Mouse (Mus musculus) spleen, adult 2 months (tissue): ENCODE results near the gene Cacng7.

Source experiments
- CTCF ChIP-seq: fragments of 200-500 bp; IDR thresholded peaks from 2 replicates; pipeline ENCODE4 v1.5.1; 2011; ENCODE audit warnings: mild to moderate bottlenecking, inconsistent platforms; ENCODE audit not compliant: insufficient read depth, insufficient read length, insufficient replicate concordance; ENCODE audit errors: extremely low read depth
- POLR2A ChIP-seq: fragments of 200-500 bp; IDR thresholded peaks from 2 replicates; pipeline ENCODE4 v1.6.1; 2011; ENCODE audit warnings: low read depth, low read length, inconsistent platforms

GRCm38 (mm10) chr7:3308646-3309045 is 24.1 kb upstream of the Cacng7 start:
- TF ChIP-seq CTCF: no peak
- no peak for TF ChIP-seq POLR2A
